In genomic region chr1:93577066-93577465, GRCm38 (mm10) we compare ENCODE assay signal across 12 mouse cellular contexts.
"Had no signal": no experiment of that assay in that cellular context is flagged by ENCODE, and none has a peak within 500 bp of the region (broad histone marks: within the 10 kb centered on the region; RNA-seq: fewer than 3 reads in every experiment).

No protein-coding gene starts in this region.

- H3K9me3 ChIP-seq: liver, embryonic 13.5 days; lung, embryonic 15.5 days; midbrain, embryonic 12.5 days had no signal

- H3K36me3 ChIP-seq: liver, embryonic 13.5 days had no signal

- H3K4me3 ChIP-seq: liver, embryonic 13.5 days; lung, embryonic 15.5 days; midbrain, embryonic 12.5 days had no signal

- H3K27me3 ChIP-seq: liver, embryonic 13.5 days; lung, embryonic 15.5 days; midbrain, embryonic 12.5 days had no signal

- H3K27ac ChIP-seq: kidney, postnatal 0 days; liver, embryonic 13.5 days; lung, embryonic 15.5 days; midbrain, embryonic 12.5 days; stomach, postnatal 0 days had no signal

- H3K4me1 ChIP-seq: liver, embryonic 13.5 days; lung, embryonic 15.5 days; midbrain, embryonic 12.5 days had no signal

- DNase-seq: kidney, adult 9 months; kidney, postnatal 4 days; liver; liver, embryonic 13.5 days; liver, postnatal 0 days; lung, postnatal 14 days; thymus, adult 18-20 months; thymus, postnatal 25 days had no signal
